Comparison of ENCODE assay signal across 22 mouse cellular contexts in the genomic region with DNA sequence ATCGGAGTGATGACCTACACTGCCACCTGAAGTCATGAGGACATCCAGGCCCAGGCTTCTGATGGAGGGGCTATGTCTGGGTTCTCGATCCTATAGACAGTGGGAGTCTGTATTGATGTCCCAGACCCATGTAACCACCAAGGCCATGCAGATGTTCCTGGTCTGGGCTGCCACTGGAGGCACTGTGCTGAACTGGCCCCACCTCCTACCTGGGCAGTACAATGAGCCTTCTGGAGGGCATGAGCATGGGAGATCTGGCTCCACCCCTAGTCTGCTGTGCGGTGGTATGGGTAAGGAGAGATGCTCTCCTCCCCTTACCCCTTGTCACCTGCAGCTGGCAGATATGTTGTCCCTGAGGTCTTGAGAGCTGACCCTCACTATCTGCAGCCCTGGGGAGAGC.
DNase-seq lines count a peak whose midpoint lies in the region; ATAC-seq and TF ChIP-seq lines count a peak whose summit lies in the region.
"Had no signal": no experiment of that assay in that cellular context is flagged by ENCODE, and none has a peak within 500 bp of the region (broad histone marks: within the 10 kb centered on the region; RNA-seq: fewer than 3 reads in every experiment).

No protein-coding gene starts in this region.

- peaks cover 10% of the 10 kb centered on the region for H3K4me1 ChIP-seq in forebrain, embryonic 15.5 days
- H3K4me1 ChIP-seq in forebrain, postnatal 0 days (ENCODE audit: insufficient read depth): no peaks in the 10 kb centered on the region
- no peaks in the 10 kb centered on the region for H3K4me1 ChIP-seq in kidney, embryonic 14.5 days (ENCODE audit: control insufficient read depth, insufficient read depth, low read length)
- peaks cover 10% of the 10 kb centered on the region; the same call in 1 of the 2 replicates for H3K4me1 ChIP-seq in midbrain, embryonic 13.5 days (replicated peaks)
- no peaks in the 10 kb centered on the region for H3K4me1 ChIP-seq in midbrain, postnatal 0 days (ENCODE audit: insufficient read depth, low read length)
- H3K4me1 ChIP-seq in stomach, postnatal 0 days (replicated peaks; ENCODE audit: control insufficient read depth, insufficient read depth): no peaks in the 10 kb centered on the region

- TF ChIP-seq EP300 in stomach, postnatal 0 days (optimal IDR thresholded peaks at IDR 0.05): no peak

- no peak for TF ChIP-seq CTCF in forebrain, postnatal 0 days (IDR thresholded peaks at IDR 0.05; ENCODE audit: low read depth)
- TF ChIP-seq CTCF in midbrain, postnatal 0 days (IDR thresholded peaks at IDR 0.05): no peak
- TF ChIP-seq CTCF in stomach, postnatal 0 days (IDR thresholded peaks at IDR 0.05; ENCODE audit: low read depth): no peak

- no peaks in the 10 kb centered on the region for H3K27me3 ChIP-seq in forebrain, embryonic 15.5 days
- H3K27me3 ChIP-seq in forebrain, postnatal 0 days (ENCODE audit: insufficient read depth, low read length): no peaks in the 10 kb centered on the region
- H3K27me3 ChIP-seq in kidney, embryonic 14.5 days (ENCODE audit: control insufficient read depth, insufficient read depth, low read length): no peaks in the 10 kb centered on the region
- peaks cover 29% of the 10 kb centered on the region for H3K27me3 ChIP-seq in midbrain, embryonic 13.5 days
- H3K27me3 ChIP-seq in midbrain, postnatal 0 days (ENCODE audit: insufficient read depth, low read length): no peaks in the 10 kb centered on the region
- no peaks in the 10 kb centered on the region for H3K27me3 ChIP-seq in stomach, postnatal 0 days (ENCODE audit: control insufficient read depth, insufficient read depth, low read length)
- H3K27me3 ChIP-seq: neural tube, embryonic 13.5 days had no signal

- no peak overlapping the region for H3K9ac ChIP-seq in forebrain, embryonic 15.5 days (replicated peaks)
- H3K9ac ChIP-seq in forebrain, postnatal 0 days: no peak overlapping the region
- H3K9ac ChIP-seq in kidney, embryonic 14.5 days (ENCODE audit: low read depth, low read length): no peak overlapping the region
- no peak overlapping the region for H3K9ac ChIP-seq in midbrain, embryonic 13.5 days (replicated peaks)
- no peak overlapping the region for H3K9ac ChIP-seq in midbrain, postnatal 0 days (replicated peaks; ENCODE audit: low read length, poor library complexity, severe bottlenecking)
- H3K9ac ChIP-seq in stomach, postnatal 0 days (ENCODE audit: low read length): no peak overlapping the region
- H3K9ac ChIP-seq: forebrain, embryonic 12.5 days; liver, embryonic 14.5 days; lung, embryonic 14.5 days; neural tube, embryonic 13.5 days had no signal

- no peaks in the 10 kb centered on the region for H3K36me3 ChIP-seq in forebrain, embryonic 15.5 days
- no peaks in the 10 kb centered on the region for H3K36me3 ChIP-seq in forebrain, postnatal 0 days (ENCODE audit: insufficient read depth)
- H3K36me3 ChIP-seq in kidney, embryonic 14.5 days (ENCODE audit: control insufficient read depth, insufficient read depth, low read length): no peaks in the 10 kb centered on the region
- no peaks in the 10 kb centered on the region for H3K36me3 ChIP-seq in midbrain, embryonic 13.5 days
- no peaks in the 10 kb centered on the region for H3K36me3 ChIP-seq in midbrain, postnatal 0 days (ENCODE audit: insufficient read depth, low read length)
- no peaks in the 10 kb centered on the region for H3K36me3 ChIP-seq in stomach, postnatal 0 days (ENCODE audit: control insufficient read depth, insufficient read depth, low read length)
- H3K36me3 ChIP-seq: forebrain, embryonic 12.5 days; neural tube, embryonic 13.5 days had no signal

- no peak overlapping the region for H3K4me2 ChIP-seq in forebrain, embryonic 15.5 days (replicated peaks)
- no peak overlapping the region for H3K4me2 ChIP-seq in forebrain, postnatal 0 days (ENCODE audit: low read depth)
- H3K4me2 ChIP-seq in kidney, embryonic 14.5 days (replicated peaks; ENCODE audit: low read depth, low read length): no peak overlapping the region
- no peak overlapping the region for H3K4me2 ChIP-seq in midbrain, embryonic 13.5 days (replicated peaks)
- no peak overlapping the region for H3K4me2 ChIP-seq in midbrain, postnatal 0 days (ENCODE audit: low read depth, low read length, poor library complexity, severe bottlenecking)
- H3K4me2 ChIP-seq in stomach, postnatal 0 days (replicated peaks; ENCODE audit: low read depth): no peak overlapping the region
- H3K4me2 ChIP-seq: forebrain, embryonic 12.5 days; lung, embryonic 14.5 days; neural tube, embryonic 13.5 days had no signal

- WGBS in forebrain, embryonic 15.5 days: 93% methylated on average over 3 of the region's 3 CpGs
- WGBS in forebrain, postnatal 0 days: 95% methylated on average over 3 of the region's 3 CpGs
- WGBS in kidney, embryonic 14.5 days: 88% methylated on average over 3 of the region's 3 CpGs
- 95% methylated on average over 3 of the region's 3 CpGs for WGBS in midbrain, embryonic 13.5 days
- WGBS in midbrain, postnatal 0 days: 98% methylated on average over 3 of the region's 3 CpGs
- WGBS in stomach, postnatal 0 days: 90% methylated on average over 3 of the region's 3 CpGs

- 0 out of 2 replicates have a peak, but pooled peaks have one; percentile 4 for ATAC-seq in forebrain, embryonic 15.5 days (replicated peaks)
- ATAC-seq in forebrain, postnatal 0 days: no peak
- ATAC-seq in kidney, embryonic 14.5 days (ENCODE audit: low FRiP score, low TSS enrichment): peak; percentile 20; the same call in 1 of the 2 replicates
- ATAC-seq in midbrain, embryonic 13.5 days: peak; percentile 49
- ATAC-seq in midbrain, postnatal 0 days (ENCODE audit: low FRiP score): no peak
- peak; percentile 26; the same call in 1 of the 2 replicates for ATAC-seq in stomach, postnatal 0 days (ENCODE audit: low FRiP score, low TSS enrichment)
- ATAC-seq: CD4-positive, CD25-positive, alpha-beta regulatory T cell, adult 4 months; intestine, postnatal 0 days had no signal

- no peak for DNase-seq in forebrain, postnatal 0 days
- DNase-seq in kidney, adult 9 months: no peak
- no peak for DNase-seq in midbrain, postnatal 0 days (ENCODE audit: low spot score)
- DNase-seq in stomach, postnatal 0 days (ENCODE audit: low spot score): no peak
- DNase-seq: adrenal gland, postnatal 14 days; cerebellum, adult 8-10 months; kidney, postnatal 14 days; lung, embryonic 14.5 days; retina, postnatal 1 day; right cerebral cortex, postnatal 25 days; spleen, adult 18-20 months; thymus, postnatal 14 days had no signal

- no peaks in the 10 kb centered on the region for H3K9me3 ChIP-seq in forebrain, embryonic 15.5 days
- H3K9me3 ChIP-seq in forebrain, postnatal 0 days (ENCODE audit: low read length): no peaks in the 10 kb centered on the region
- no peaks in the 10 kb centered on the region for H3K9me3 ChIP-seq in kidney, embryonic 14.5 days (ENCODE audit: control insufficient read depth, low read length)
- H3K9me3 ChIP-seq in midbrain, embryonic 13.5 days: no peaks in the 10 kb centered on the region
- H3K9me3 ChIP-seq in midbrain, postnatal 0 days (ENCODE audit: low read length): no peaks in the 10 kb centered on the region
- no peaks in the 10 kb centered on the region for H3K9me3 ChIP-seq in stomach, postnatal 0 days (ENCODE audit: control insufficient read depth, low read length)
- H3K9me3 ChIP-seq: forebrain, embryonic 12.5 days; neural tube, embryonic 13.5 days had no signal

- H3K4me3 ChIP-seq in forebrain, embryonic 15.5 days: no peak overlapping the region
- H3K4me3 ChIP-seq in forebrain, postnatal 0 days (ENCODE audit: low read depth, low read length): no peak overlapping the region
- no peak overlapping the region for H3K4me3 ChIP-seq in kidney, embryonic 14.5 days (ENCODE audit: low read length)
- H3K4me3 ChIP-seq in midbrain, embryonic 13.5 days (replicated peaks): no peak overlapping the region
- no peak overlapping the region for H3K4me3 ChIP-seq in midbrain, postnatal 0 days (ENCODE audit: low read depth, low read length)
- no peak overlapping the region for H3K4me3 ChIP-seq in stomach, postnatal 0 days (ENCODE audit: low read depth, low read length)
- H3K4me3 ChIP-seq: forebrain, embryonic 12.5 days; layer of hippocampus, adult 2 months; myocyte; neural tube, embryonic 13.5 days had no signal

- H3K27ac ChIP-seq in forebrain, embryonic 15.5 days (replicated peaks): no peak overlapping the region
- no peak overlapping the region for H3K27ac ChIP-seq in forebrain, postnatal 0 days (ENCODE audit: low read depth, low read length)
- no peak overlapping the region for H3K27ac ChIP-seq in kidney, embryonic 14.5 days (ENCODE audit: low read depth, low read length)
- H3K27ac ChIP-seq in midbrain, embryonic 13.5 days: no peak overlapping the region
- no peak overlapping the region for H3K27ac ChIP-seq in midbrain, postnatal 0 days (ENCODE audit: low read depth, low read length)
- no peak overlapping the region for H3K27ac ChIP-seq in stomach, postnatal 0 days (replicated peaks)
- H3K27ac ChIP-seq: forebrain, embryonic 12.5 days; layer of hippocampus, adult 2 months; liver, embryonic 14.5 days; neural tube, embryonic 13.5 days had no signal

Comparison
In these comparisons a context has a peak if more than half of its experiments do, and no peak if none do; other contexts are left out.
1. ATAC-seq: peak in forebrain, embryonic 15.5 days (single experiment), kidney, embryonic 14.5 days (single experiment), midbrain, embryonic 13.5 days (single experiment) and stomach, postnatal 0 days (single experiment); none in forebrain, postnatal 0 days (single experiment) and midbrain, postnatal 0 days (single experiment).